Mouse (Mus musculus): ENCODE measurements around the gene Snap25.

DNA sequence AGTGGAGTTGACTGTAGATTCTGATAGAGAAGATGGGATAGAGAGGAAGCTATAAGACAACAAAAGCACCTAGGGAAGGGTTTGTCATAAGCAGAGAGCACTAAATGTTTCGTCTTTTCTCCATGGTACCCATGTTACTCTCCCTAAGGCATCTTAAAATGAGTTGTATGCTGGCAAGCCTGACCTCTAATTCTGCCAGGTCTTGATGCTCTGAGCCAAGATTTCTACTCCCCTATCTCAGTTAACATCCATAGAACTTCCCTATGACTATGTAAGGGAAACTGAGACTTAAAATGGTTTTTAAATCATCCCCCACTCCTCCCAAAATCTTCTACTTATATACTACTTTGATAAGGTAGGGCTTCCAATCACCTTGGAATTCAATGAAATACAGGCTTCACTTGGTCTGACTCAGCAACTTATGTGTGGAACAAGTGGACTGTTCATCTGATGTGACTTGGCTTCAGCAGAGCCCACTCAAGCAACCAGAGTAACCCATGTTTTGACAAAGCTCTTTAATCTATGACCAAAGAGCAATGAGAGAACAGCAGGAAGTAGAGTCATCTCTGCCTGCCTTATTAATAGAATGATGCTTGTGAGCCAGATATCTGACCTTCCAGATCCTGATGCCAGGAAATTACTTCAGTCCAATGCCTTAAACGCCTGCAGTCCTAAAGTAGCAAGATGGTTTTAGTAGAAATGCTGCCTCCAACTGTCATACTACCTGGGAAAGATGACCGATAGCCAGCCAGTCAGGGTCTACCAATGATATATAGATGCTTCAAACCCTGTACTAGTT lies 13.6 kb upstream of the Snap25 start:
- TF ChIP-seq CTCF (IDR thresholded peaks at IDR 0.05; ENCODE audit: low read depth) (no peak), EP300 (IDR thresholded peaks at IDR 0.05; ENCODE audit: low read depth) (no peak)
